Mouse (Mus musculus): ENCODE data around the gene Olfm1. TPM values are rescaled to one million over a fixed set of nuclear protein-coding genes. Genes with fewer than 3 reads are reported as not detected.

Olfm1 gene
- polyA plus RNA-seq, 2 experiments = 24.6 to 42.1 TPM

GRCm38 (mm10) chr2:28147248-28147794, 45.5 kb upstream of the Olfm1 start:
- 84% methylated on average over 5 of the region's 5 CpGs for WGBS
- peaks cover 6% of the 10 kb centered on the region; the same call in 1 of the 2 replicates for H3K4me1 ChIP-seq (ENCODE audit: control insufficient read depth, insufficient read depth, low read length)
- no peak overlapping the region for H3K4me3 ChIP-seq (replicated peaks; ENCODE audit: low read length)
- H3K27me3 ChIP-seq (ENCODE audit: control insufficient read depth, insufficient read depth, low read length) = no peaks in the 10 kb centered on the region
- DNase-seq (ENCODE audit: low spot score) = no peak
- ATAC-seq (ENCODE audit: low FRiP score, low read depth) = no peak
- H3K9me3 ChIP-seq (ENCODE audit: control insufficient read depth, low read length) = no peaks in the 10 kb centered on the region
- TF ChIP-seq POLR2A (IDR thresholded peaks at IDR 0.05; ENCODE audit: borderline replicate concordance, extremely low read depth, insufficient read depth, insufficient read length) = no peak
- H3K36me3 ChIP-seq (ENCODE audit: control insufficient read depth, insufficient read depth, low read length) = no peaks in the 10 kb centered on the region
- H3K4me2 ChIP-seq (replicated peaks; ENCODE audit: low read depth, low read length, severe bottlenecking) = no peak overlapping the region
- no peak overlapping the region for H3K9ac ChIP-seq (ENCODE audit: low read depth, low read length, severe bottlenecking)
- H3K27ac ChIP-seq (replicated peaks; ENCODE audit: low read depth, low read length) = no peak overlapping the region

DNA sequence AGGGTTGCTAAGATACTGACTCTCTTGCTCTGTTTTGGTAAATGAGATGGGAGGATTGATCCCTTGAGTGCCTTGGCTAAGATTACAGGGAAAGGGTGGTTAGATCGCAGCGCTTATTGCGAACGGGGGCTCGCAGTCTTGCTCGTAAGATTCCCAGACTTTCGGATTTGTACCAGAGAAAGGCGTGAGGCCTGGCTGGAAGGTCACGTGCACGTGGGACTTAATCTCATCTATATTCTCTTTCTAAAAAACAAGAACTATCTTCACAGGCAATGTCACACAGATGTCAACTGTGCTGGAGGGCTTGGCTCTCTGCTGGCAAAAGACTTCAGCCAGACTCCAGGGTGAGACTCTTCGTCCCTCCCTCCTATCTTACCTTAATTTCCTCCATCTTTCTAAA, 43.1 kb upstream of the Olfm1 start:
- no peak overlapping the region for H3K4me2 ChIP-seq (replicated peaks; ENCODE audit: low read depth, low read length, severe bottlenecking)
- H3K9ac ChIP-seq (ENCODE audit: low read depth, low read length, severe bottlenecking) = no peak overlapping the region
- 53% methylated on average over 11 of the region's 11 CpGs for WGBS
- peaks cover 6% of the 10 kb centered on the region; the same call in 1 of the 2 replicates for H3K4me1 ChIP-seq (ENCODE audit: control insufficient read depth, insufficient read depth, low read length)
- H3K36me3 ChIP-seq (ENCODE audit: control insufficient read depth, insufficient read depth, low read length) = no peaks in the 10 kb centered on the region
- ATAC-seq (ENCODE audit: low FRiP score, low read depth) = no peak
- H3K4me3 ChIP-seq (replicated peaks; ENCODE audit: low read length) = no peak overlapping the region
- TF ChIP-seq POLR2A (IDR thresholded peaks at IDR 0.05; ENCODE audit: borderline replicate concordance, extremely low read depth, insufficient read depth, insufficient read length) = no peak
- H3K9me3 ChIP-seq (ENCODE audit: control insufficient read depth, low read length) = no peaks in the 10 kb centered on the region
- no peak for DNase-seq (ENCODE audit: low spot score)
- no peaks in the 10 kb centered on the region for H3K27me3 ChIP-seq (ENCODE audit: control insufficient read depth, insufficient read depth, low read length)
- H3K27ac ChIP-seq (replicated peaks; ENCODE audit: low read depth, low read length) = no peak overlapping the region

DNA sequence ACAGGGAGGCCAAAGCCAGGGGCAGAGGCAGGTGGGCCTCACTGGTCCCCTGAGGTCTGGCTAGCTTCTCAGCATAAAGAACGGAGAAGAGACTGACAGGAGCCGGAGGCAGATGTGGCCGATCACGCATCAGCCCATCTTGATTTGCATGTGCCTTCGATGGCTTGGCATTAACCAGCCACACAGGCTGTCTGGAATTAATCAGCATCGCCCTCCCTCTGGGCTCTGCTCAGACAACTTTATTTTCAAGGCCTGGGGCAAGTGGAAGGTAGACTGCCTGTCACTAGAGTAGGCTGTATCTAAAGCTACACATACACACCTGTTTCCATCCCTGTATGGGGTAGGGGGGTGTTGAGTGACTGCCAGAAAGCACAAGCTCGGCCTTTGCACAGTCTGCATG, 32.2 kb upstream of the Olfm1 start:
- no peaks in the 10 kb centered on the region for H3K36me3 ChIP-seq (ENCODE audit: control insufficient read depth, insufficient read depth, low read length)
- TF ChIP-seq POLR2A (IDR thresholded peaks at IDR 0.05; ENCODE audit: borderline replicate concordance, extremely low read depth, insufficient read depth, insufficient read length) = no peak
- no peak overlapping the region for H3K27ac ChIP-seq (replicated peaks; ENCODE audit: low read depth, low read length)
- H3K9ac ChIP-seq (ENCODE audit: low read depth, low read length, severe bottlenecking) = no peak overlapping the region
- no peaks in the 10 kb centered on the region for H3K27me3 ChIP-seq (ENCODE audit: control insufficient read depth, insufficient read depth, low read length)
- H3K4me1 ChIP-seq (ENCODE audit: control insufficient read depth, insufficient read depth, low read length) = no peaks in the 10 kb centered on the region
- no peak for ATAC-seq (ENCODE audit: low FRiP score, low read depth)
- H3K9me3 ChIP-seq (ENCODE audit: control insufficient read depth, low read length) = no peaks in the 10 kb centered on the region
- no peak overlapping the region for H3K4me3 ChIP-seq (replicated peaks; ENCODE audit: low read length)
- H3K4me2 ChIP-seq (replicated peaks; ENCODE audit: low read depth, low read length, severe bottlenecking) = no peak overlapping the region
- WGBS = 17% methylated on average over 7 of the region's 7 CpGs
- DNase-seq (ENCODE audit: low spot score) = no peak

DNA sequence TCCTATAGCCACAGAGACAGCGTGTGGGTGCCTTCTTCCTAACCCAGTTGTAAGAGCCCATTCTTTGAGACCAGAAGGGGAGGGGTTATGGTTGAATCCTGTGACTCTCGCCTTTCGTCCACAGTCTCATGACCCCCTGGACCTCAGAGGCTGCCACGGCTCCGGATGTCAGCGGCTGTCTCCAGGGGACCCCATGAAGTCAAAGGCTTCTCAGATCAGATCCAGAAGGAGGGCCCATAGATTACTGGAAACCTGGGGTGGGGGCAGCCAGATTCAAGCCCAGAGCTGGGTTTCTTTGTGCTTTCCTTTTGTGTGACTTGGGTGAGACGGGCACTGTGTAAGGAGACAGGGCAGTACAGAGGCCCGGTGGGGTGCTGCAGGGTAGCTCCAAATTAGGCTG, 27.2 kb upstream of the Olfm1 start:
- ATAC-seq (ENCODE audit: low FRiP score, low read depth) (no peak), DNase-seq (ENCODE audit: low spot score) (no peak)
- H3K27ac ChIP-seq (replicated peaks; ENCODE audit: low read depth, low read length) = no peak overlapping the region
- TF ChIP-seq POLR2A (IDR thresholded peaks at IDR 0.05; ENCODE audit: borderline replicate concordance, extremely low read depth, insufficient read depth, insufficient read length) = no peak
- H3K27me3 ChIP-seq (ENCODE audit: control insufficient read depth, insufficient read depth, low read length) = no peaks in the 10 kb centered on the region
- H3K4me2 ChIP-seq (replicated peaks; ENCODE audit: low read depth, low read length, severe bottlenecking) = no peak overlapping the region
- H3K9ac ChIP-seq (ENCODE audit: low read depth, low read length, severe bottlenecking) = no peak overlapping the region
- no peak overlapping the region for H3K4me3 ChIP-seq (replicated peaks; ENCODE audit: low read length)
- WGBS = 77% methylated on average over 8 of the region's 8 CpGs
- H3K36me3 ChIP-seq (ENCODE audit: control insufficient read depth, insufficient read depth, low read length) = no peaks in the 10 kb centered on the region
- H3K9me3 ChIP-seq (ENCODE audit: control insufficient read depth, low read length) = no peaks in the 10 kb centered on the region
- H3K4me1 ChIP-seq (ENCODE audit: control insufficient read depth, insufficient read depth, low read length) = no peaks in the 10 kb centered on the region

DNA sequence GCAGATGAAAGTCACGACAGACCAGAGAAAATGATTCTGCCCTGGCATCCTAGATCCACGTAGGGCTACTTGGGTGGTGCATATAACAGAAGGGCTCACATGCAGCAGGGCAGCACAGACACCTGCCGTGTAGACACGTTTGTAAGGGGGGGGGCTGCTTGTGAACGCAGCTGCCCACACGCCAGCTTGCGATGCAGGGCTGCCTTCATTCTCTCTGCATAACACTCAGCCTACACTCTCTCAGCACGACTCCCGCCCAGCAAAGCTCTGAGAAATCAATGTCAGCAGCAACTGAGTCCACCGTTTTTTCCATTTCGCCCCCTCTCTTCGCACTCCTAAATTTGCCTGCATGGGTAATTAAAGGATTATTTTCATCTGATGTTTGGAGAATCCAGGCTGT, 23.5 kb upstream of the Olfm1 start:
- 78% methylated on average over 12 of the region's 12 CpGs for WGBS
- Histone ChIP-seq H3K36me3 (ENCODE audit: control insufficient read depth, insufficient read depth, low read length) (no peaks in the 10 kb centered on the region), H3K9ac (ENCODE audit: low read depth, low read length, severe bottlenecking) (no peak overlapping the region), H3K9me3 (ENCODE audit: control insufficient read depth, low read length) (no peaks in the 10 kb centered on the region), H3K27ac (replicated peaks; ENCODE audit: low read depth, low read length) (no peak overlapping the region), H3K4me3 (replicated peaks; ENCODE audit: low read length) (no peak overlapping the region), H3K27me3 (ENCODE audit: control insufficient read depth, insufficient read depth, low read length) (no peaks in the 10 kb centered on the region), H3K4me1 (ENCODE audit: control insufficient read depth, insufficient read depth, low read length) (no peaks in the 10 kb centered on the region), H3K4me2 (replicated peaks; ENCODE audit: low read depth, low read length, severe bottlenecking) (no peak overlapping the region)
- DNase-seq (ENCODE audit: low spot score) = no peak
- no peak for ATAC-seq (ENCODE audit: low FRiP score, low read depth)
- TF ChIP-seq POLR2A (IDR thresholded peaks at IDR 0.05; ENCODE audit: borderline replicate concordance, extremely low read depth, insufficient read depth, insufficient read length) = no peak

- H3K36me3 ChIP-seq (ENCODE audit: control insufficient read depth, insufficient read depth, low read length) = no peaks in the 10 kb centered on the region
- no peak overlapping the region for H3K4me3 ChIP-seq (replicated peaks; ENCODE audit: low read length)
- ATAC-seq (ENCODE audit: low FRiP score, low read depth) (no peak), DNase-seq (ENCODE audit: low spot score) (no peak)
- H3K9ac ChIP-seq (ENCODE audit: low read depth, low read length, severe bottlenecking) = no peak overlapping the region
- TF ChIP-seq POLR2A (IDR thresholded peaks at IDR 0.05; ENCODE audit: borderline replicate concordance, extremely low read depth, insufficient read depth, insufficient read length) = no peak
- 69% methylated on average over 6 of the region's 6 CpGs for WGBS
- H3K9me3 ChIP-seq (ENCODE audit: control insufficient read depth, low read length) = no peaks in the 10 kb centered on the region
- no peak overlapping the region for H3K4me2 ChIP-seq (replicated peaks; ENCODE audit: low read depth, low read length, severe bottlenecking)
- H3K27me3 ChIP-seq (ENCODE audit: control insufficient read depth, insufficient read depth, low read length) = no peaks in the 10 kb centered on the region
- H3K4me1 ChIP-seq (ENCODE audit: control insufficient read depth, insufficient read depth, low read length) = no peaks in the 10 kb centered on the region
- no peak overlapping the region for H3K27ac ChIP-seq (replicated peaks; ENCODE audit: low read depth, low read length)
Measured at GRCm38 (mm10) chr2:28171962-28172361, 20.8 kb upstream of the Olfm1 start.
